In genomic region chr3:108900147-108900546, GRCm38 (mm10) we compare ENCODE assay signal across 13 mouse cellular contexts. TPM values are rescaled to one million over a fixed set of nuclear protein-coding genes. Genes with fewer than 3 reads are reported as not detected.
A peak's percentile ranks its signal among the peaks of the same experiment; 100 is the strongest.
DNase-seq lines count a peak whose midpoint lies in the region; ATAC-seq lines count a peak whose summit lies in the region.
"Had no signal": no experiment of that assay in that cellular context is flagged by ENCODE, and none has a peak within 500 bp of the region (broad histone marks: within the 10 kb centered on the region; RNA-seq: fewer than 3 reads in every experiment).

No protein-coding gene starts in this region.

- peak; percentile 95 for ATAC-seq in granulocyte monocyte progenitor cell, adult 5-6 weeks (replicated peaks; ENCODE audit: poor library complexity, severe bottlenecking)
- peak; percentile 97 for ATAC-seq in monocyte, adult 5-6 weeks (replicated peaks; ENCODE audit: insufficient number of reproducible peaks, low FRiP score, low TSS enrichment, poor library complexity, severe bottlenecking)
- ATAC-seq: activated CD4-positive, CD25-positive, alpha-beta regulatory T cell, adult 4 months; midbrain, embryonic 13.5 days had no signal

- peak; percentile 81 for DNase-seq in A20 (ENCODE audit: low read depth, low spot score)
- peak; percentile 74 to 79 for DNase-seq in B cell, adult 2 months
- no peak for DNase-seq in frontal cortex, postnatal 36 days (ENCODE audit: low spot score in 2 of 2)
- no peak for DNase-seq in urinary bladder, postnatal 36 days (ENCODE audit: low spot score in 2 of 2)
- DNase-seq in cerebellum, postnatal 36 days: no peak
- DNase-seq: cerebellum, adult 9-11 months had no signal

RNA-seq across cellular contexts. Expression of gene Fndc7, which starts 10.3 kb away (rescaled TPM):
- total RNA-seq in granulocyte monocyte progenitor cell, adult 5-6 weeks (2014; fragmentation: Nextera tagmentation): 0.21 TPM in 1 of 2 replicates, not detected in the other
- 0.05 TPM in 1 of 2 replicates, not detected in the other for total RNA-seq in granulocyte monocyte progenitor cell, adult 5-6 weeks (2017)
- total RNA-seq in monocyte, adult 5-6 weeks (2017): 0.53 to 0.68 TPM in 2 of 3 replicates, not detected in the other
- total RNA-seq: gastrocnemius, adult 8-10 months had no signal

RNA-seq across cellular contexts. Expression of gene Prpf38b, which starts 11.4 kb away (rescaled TPM):
- 113 and 174 TPM in 2 replicates for total RNA-seq in granulocyte monocyte progenitor cell, adult 5-6 weeks (2014; fragmentation: Nextera tagmentation)
- total RNA-seq in granulocyte monocyte progenitor cell, adult 5-6 weeks (2017): 211 and 237 TPM in 2 replicates
- total RNA-seq in monocyte, adult 5-6 weeks (2017): 327 to 440 TPM (median 383 TPM) in 3 replicates

RNA-seq across cellular contexts. Expression of gene Henmt1, which starts 39.5 kb away (rescaled TPM):
- not detected in 2 replicates for total RNA-seq in granulocyte monocyte progenitor cell, adult 5-6 weeks (2014; fragmentation: Nextera tagmentation)
- not detected in 2 replicates for total RNA-seq in granulocyte monocyte progenitor cell, adult 5-6 weeks (2017)
- total RNA-seq in monocyte, adult 5-6 weeks (2017): not detected in 3 replicates
- total RNA-seq: gastrocnemius, adult 8-10 months had no signal

RNA-seq across cellular contexts. Expression of gene Gm9857, which starts 40.1 kb away (rescaled TPM):
- not detected in 2 replicates for total RNA-seq in granulocyte monocyte progenitor cell, adult 5-6 weeks (2014; fragmentation: Nextera tagmentation)
- not detected in 2 replicates for total RNA-seq in granulocyte monocyte progenitor cell, adult 5-6 weeks (2017)
- total RNA-seq in monocyte, adult 5-6 weeks (2017): not detected in 3 replicates
- total RNA-seq: G1E; gastrocnemius, adult 8-10 months; left cerebral cortex, postnatal 25 days had no signal

RNA-seq across cellular contexts. Expression of gene Stxbp3, which starts 59.8 kb away (rescaled TPM):
- 23.5 and 28.7 TPM in 2 replicates for total RNA-seq in granulocyte monocyte progenitor cell, adult 5-6 weeks (2014; fragmentation: Nextera tagmentation)
- 21.6 and 26.2 TPM in 2 replicates for total RNA-seq in granulocyte monocyte progenitor cell, adult 5-6 weeks (2017)
- 93.4 to 111 TPM (median 93.8 TPM) in 3 replicates for total RNA-seq in monocyte, adult 5-6 weeks (2017)

Comparison
In these comparisons a context has a peak if more than half of its experiments do, and no peak if none do; other contexts are left out.
1. DNase-seq: peak in A20 (single experiment) and B cell, adult 2 months (2 of 2); none in frontal cortex, postnatal 36 days (0 of 2), urinary bladder, postnatal 36 days (0 of 2) and cerebellum, postnatal 36 days (0 of 2).